Mouse (Mus musculus) spleen, embryonic (tissue): ENCODE measurements at regions not wholly inside any gene's neighbourhood (a gene's known extent, or its start where the extent isn't known, plus 50 kb on each side); places are given as distances from the start of the nearest gene placed in this dataset.
"Not testable (repeated sequence)": the region's sequence is repeated elsewhere in the genome, so short reads cannot be mapped to it uniquely, and the experiment has no call there.

ENCODE experiments used
- CTCF ChIA-PET: fragments of 350-600 bp; sonication (Branson Sonifier 250); formaldehyde crosslinking; loops from one replicate; lab custom pipeline; 2022; lab: Charles Lee

GRCm38 (mm10) chr11:23079936-23080794 lies 72.8 kb downstream of the Fam161a start:
- CTCF ChIA-PET = no interaction called here

GRCm38 (mm10) chr11:23081616-23082015 lies 74.3 kb downstream of the Fam161a start:
- CTCF ChIA-PET = no interaction called here

- CTCF ChIA-PET = not testable (repeated sequence)
These were observed 76.5 kb downstream of the Fam161a start for GRCm38 (mm10) chr11:23083811-23084210.

- CTCF ChIA-PET = no interaction called here
These were observed 88.0 kb downstream of the Fam161a start for GRCm38 (mm10) chr11:23095287-23095686.

- CTCF ChIA-PET = not testable (repeated sequence)
These were observed 88.4 kb downstream of the Fam161a start for GRCm38 (mm10) chr11:23095723-23096122.

GRCm38 (mm10) chr11:23096451-23097222 lies 89.3 kb downstream of the Fam161a start:
- CTCF ChIA-PET = no interaction called here

- CTCF ChIA-PET = no interaction called here
These were observed 89.8 kb downstream of the Fam161a start for GRCm38 (mm10) chr11:23097223-23097490.

- CTCF ChIA-PET = no interaction called here
These were observed 107.3 kb downstream of the Fam161a start for GRCm38 (mm10) chr11:23114636-23115035.

GRCm38 (mm10) chr11:23120533-23121210 lies 113.3 kb downstream of the Fam161a start:
- CTCF ChIA-PET = no interaction called here

GRCm38 (mm10) chr11:23124198-23124951 lies 117.0 kb downstream of the Fam161a start:
- CTCF ChIA-PET = no interaction called here

- CTCF ChIA-PET = no interaction called here
These were observed 123.8 kb downstream of the Fam161a start for GRCm38 (mm10) chr11:23131122-23131521.

GRCm38 (mm10) chr11:23131632-23132031 lies 124.2 kb upstream of the Xpo1 start:
- CTCF ChIA-PET = no interaction called here

- CTCF ChIA-PET = no interaction called here
These were observed 115.3 kb upstream of the Xpo1 start for GRCm38 (mm10) chr11:23140429-23141099.

- CTCF ChIA-PET = no interaction called here
These were observed 114.6 kb upstream of the Xpo1 start for GRCm38 (mm10) chr11:23141100-23141837.

- CTCF ChIA-PET = no interaction called here
These were observed 107.7 kb upstream of the Xpo1 start for GRCm38 (mm10) chr11:23148048-23148596.

- CTCF ChIA-PET = interaction anchor here (0.6 kb wide), 2 partner anchors 169 to 996 kb away, joined by 3 read pairs; no protein-coding TSS in a partner anchor
These were observed 106.1 kb upstream of the Xpo1 start for GRCm38 (mm10) chr11:23149556-23150244.

- CTCF ChIA-PET = no interaction called here
These were observed 101.0 kb upstream of the Xpo1 start for GRCm38 (mm10) chr11:23154851-23155250.

- CTCF ChIA-PET = no interaction called here
These were observed 87.2 kb upstream of the Xpo1 start for GRCm38 (mm10) chr11:23168546-23169218.
